ENCODE assay signal across 20 mouse cellular contexts in genomic region chrX:50797798-50798197, GRCm38 (mm10). TPM values are rescaled to one million over a fixed set of nuclear protein-coding genes. Genes with fewer than 3 reads are reported as not detected.
A peak's percentile ranks its signal among the peaks of the same experiment; 100 is the strongest.
DNase-seq lines count a peak whose midpoint lies in the region; ATAC-seq lines count a peak whose summit lies in the region.
"Had no signal": no experiment of that assay in that cellular context is flagged by ENCODE, and none has a peak within 500 bp of the region (broad histone marks: within the 10 kb centered on the region; RNA-seq: fewer than 3 reads in every experiment).

No protein-coding gene starts in this region.

- H3K4me1 ChIP-seq in limb, embryonic 13.5 days: peaks cover 4% of the 10 kb centered on the region; the same call in 1 of the 2 replicates
- H3K4me1 ChIP-seq in limb, embryonic 10.5 days: peaks cover 27% of the 10 kb centered on the region
- 0 out of 2 replicates have a peak, but pooled peaks cover 3% of the 10 kb centered on the region for H3K4me1 ChIP-seq in midbrain, embryonic 15.5 days
- H3K4me1 ChIP-seq: kidney, embryonic 15.5 days; liver, embryonic 15.5 days had no signal

- H3K9me3 ChIP-seq in limb, embryonic 13.5 days: no peaks in the 10 kb centered on the region
- no peaks in the 10 kb centered on the region for H3K9me3 ChIP-seq in limb, embryonic 10.5 days (replicated peaks)
- no peaks in the 10 kb centered on the region for H3K9me3 ChIP-seq in midbrain, embryonic 15.5 days
- H3K9me3 ChIP-seq: kidney, embryonic 15.5 days; liver, embryonic 15.5 days; megakaryocyte, embryonic 14.5 days had no signal

- no peak overlapping the region for H3K4me3 ChIP-seq in limb, embryonic 13.5 days
- no peak overlapping the region for H3K4me3 ChIP-seq in limb, embryonic 10.5 days
- no peak overlapping the region for H3K4me3 ChIP-seq in midbrain, embryonic 15.5 days
- H3K4me3 ChIP-seq: kidney, embryonic 15.5 days; liver, embryonic 15.5 days; megakaryocyte, embryonic 14.5 days had no signal

- no peaks in the 10 kb centered on the region for H3K36me3 ChIP-seq in limb, embryonic 13.5 days
- H3K36me3 ChIP-seq in limb, embryonic 10.5 days: no peaks in the 10 kb centered on the region
- H3K36me3 ChIP-seq in midbrain, embryonic 15.5 days (replicated peaks): no peaks in the 10 kb centered on the region
- H3K36me3 ChIP-seq: kidney, embryonic 15.5 days; liver, embryonic 15.5 days had no signal

- 33% methylated on average over 1 of the region's 1 CpGs for WGBS in limb, embryonic 13.5 days
- WGBS in limb, embryonic 10.5 days: 69% methylated on average over 1 of the region's 1 CpGs
- WGBS in midbrain, embryonic 15.5 days: 61% methylated on average over 1 of the region's 1 CpGs

- peaks cover 6% of the 10 kb centered on the region; the same call in 1 of the 2 replicates for H3K27me3 ChIP-seq in limb, embryonic 13.5 days
- peaks cover 45% of the 10 kb centered on the region for H3K27me3 ChIP-seq in limb, embryonic 10.5 days (ENCODE audit: low read depth, poor library complexity, severe bottlenecking)
- no peaks in the 10 kb centered on the region; the same call in 1 of the 2 replicates for H3K27me3 ChIP-seq in midbrain, embryonic 15.5 days (replicated peaks)
- H3K27me3 ChIP-seq: CH12.LX; liver, embryonic 15.5 days had no signal

- no peak overlapping the region for H3K27ac ChIP-seq in limb, embryonic 13.5 days
- H3K27ac ChIP-seq in limb, embryonic 10.5 days: no peak overlapping the region
- H3K27ac ChIP-seq in midbrain, embryonic 15.5 days: no peak overlapping the region
- H3K27ac ChIP-seq: kidney, embryonic 15.5 days; liver, embryonic 15.5 days had no signal

- H3K9ac ChIP-seq in limb, embryonic 13.5 days: no peak overlapping the region
- no peak overlapping the region for H3K9ac ChIP-seq in midbrain, embryonic 15.5 days
- H3K9ac ChIP-seq: kidney, embryonic 15.5 days; liver, embryonic 15.5 days had no signal

- ATAC-seq in limb, embryonic 13.5 days (ENCODE audit: low FRiP score, low read depth): 0 out of 2 replicates have a peak, but pooled peaks have one; percentile 48
- peak; percentile 61 for ATAC-seq in granulocyte monocyte progenitor cell, adult 5-6 weeks (replicated peaks; ENCODE audit: poor library complexity, severe bottlenecking)
- ATAC-seq in midbrain, embryonic 15.5 days (replicated peaks): peak; percentile 65
- ATAC-seq: lung, postnatal 0 days had no signal

- no peak overlapping the region for H3K4me2 ChIP-seq in limb, embryonic 13.5 days (replicated peaks)
- no peak overlapping the region for H3K4me2 ChIP-seq in midbrain, embryonic 15.5 days
- H3K4me2 ChIP-seq: heart, embryonic 11.5 days; kidney, embryonic 15.5 days; liver, embryonic 15.5 days had no signal

- DNase-seq in cerebellum, postnatal 10 days: peak; percentile 39 to 50
- DNase-seq in cerebellum, adult 18-20 months: no peak
- DNase-seq in limb, embryonic 10.5 days (ENCODE audit: low spot score): no peak
- no peak for DNase-seq in heart, adult 11 months
- no peak for DNase-seq in embryo, embryonic 9.5 days (ENCODE audit: extremely low spot score)
- DNase-seq: adrenal gland, adult 8-10 months; cerebellum, adult 9-10 months; gastrocnemius, postnatal 36 days; heart, postnatal 14 days; right cerebral cortex, adult 18-20 months; thymus, adult 2 months had no signal

RNA-seq across cellular contexts. Expression of gene Stk26, which starts 43.0 kb away (rescaled TPM):
- polyA plus RNA-seq in limb, embryonic 13.5 days (2015; fragmentation: Nextera tagmentation; extraction: Ambion mirVana): 27.4 and 28.7 TPM in 2 replicates
- polyA plus RNA-seq in limb, embryonic 10.5 days (2016; fragmentation: Nextera tagmentation; extraction: Ambion mirVana): 11.6 and 14.7 TPM in 2 replicates
- 124 and 151 TPM in 2 replicates for total RNA-seq in granulocyte monocyte progenitor cell, adult 5-6 weeks (2014; fragmentation: Nextera tagmentation)
- 170 and 225 TPM in 2 replicates for total RNA-seq in granulocyte monocyte progenitor cell, adult 5-6 weeks (2017)
- polyA plus RNA-seq in midbrain, embryonic 15.5 days (2015; fragmentation: Nextera tagmentation; extraction: Ambion mirVana): 0.46 and 0.50 TPM in 2 replicates

Comparison
In these comparisons a context has a peak if more than half of its experiments do, and no peak if none do; other contexts are left out.
1. DNase-seq: peak in cerebellum, postnatal 10 days (2 of 2); none in cerebellum, adult 18-20 months (0 of 2), limb, embryonic 10.5 days (single experiment), heart, adult 11 months (single experiment) and embryo, embryonic 9.5 days (single experiment).
2. Peak in every context shown above with its lines, with median percentiles within 50 percentile points of each other: ATAC-seq.